Mouse (Mus musculus) induced T-regulatory cell, adult 2 months (primary cell): ENCODE data around the gene Lmna.
A peak's percentile ranks its signal among the peaks of the same experiment; 100 is the strongest.

Source experiments
- DNase-seq: peaks from one replicate; pipeline ENCODE4 v3.0.0-alpha.2; 2012; ENCODE audit warnings: low read depth

Gene Lmna

DNA sequence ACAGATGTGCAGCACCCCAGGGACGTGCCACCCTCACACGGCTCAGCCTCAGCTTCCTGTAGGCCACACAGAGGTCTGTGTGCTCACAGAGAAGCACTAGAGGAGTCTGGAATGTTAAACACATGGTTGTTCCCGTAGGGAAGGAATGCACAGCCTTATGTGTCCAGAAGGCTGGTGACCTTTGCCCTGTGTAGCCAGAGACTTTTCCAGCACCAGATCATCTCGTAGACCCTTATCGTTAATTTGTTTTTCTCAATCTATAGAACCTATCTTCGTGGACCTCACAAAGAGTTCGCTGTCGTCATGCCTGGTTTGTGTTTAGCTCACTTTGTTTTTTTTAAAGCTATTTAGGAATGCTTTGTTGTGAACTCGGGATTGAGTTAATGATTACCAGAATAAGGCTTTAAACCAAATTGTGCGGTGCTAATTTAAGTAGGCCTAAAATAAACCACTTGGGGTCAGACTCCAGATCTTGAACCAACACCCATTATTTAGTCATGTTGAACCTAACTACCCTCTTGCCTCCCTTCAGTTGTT, 38.7 kb downstream of the Lmna start:
- no peak for DNase-seq

DNA sequence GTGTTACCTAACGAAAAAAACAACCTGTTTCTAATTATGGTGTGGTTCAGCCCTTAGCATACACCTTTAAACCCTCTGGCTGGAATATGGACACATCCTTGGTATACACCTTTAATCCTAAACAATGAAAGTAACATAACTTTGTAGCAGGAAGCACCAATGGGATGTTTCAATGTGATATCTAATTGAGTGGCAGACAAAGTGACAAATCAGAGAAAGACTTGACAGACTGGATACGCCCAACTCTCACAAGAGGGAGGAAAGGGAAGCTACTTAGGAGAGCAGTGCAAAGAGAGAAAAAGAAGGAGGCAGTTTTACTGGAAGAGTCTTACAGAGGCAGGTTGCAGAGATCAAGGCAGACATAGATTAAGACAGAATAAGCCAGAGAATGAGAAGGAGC, 40.3 kb downstream of the Lmna start:
- no peak for DNase-seq

DNA sequence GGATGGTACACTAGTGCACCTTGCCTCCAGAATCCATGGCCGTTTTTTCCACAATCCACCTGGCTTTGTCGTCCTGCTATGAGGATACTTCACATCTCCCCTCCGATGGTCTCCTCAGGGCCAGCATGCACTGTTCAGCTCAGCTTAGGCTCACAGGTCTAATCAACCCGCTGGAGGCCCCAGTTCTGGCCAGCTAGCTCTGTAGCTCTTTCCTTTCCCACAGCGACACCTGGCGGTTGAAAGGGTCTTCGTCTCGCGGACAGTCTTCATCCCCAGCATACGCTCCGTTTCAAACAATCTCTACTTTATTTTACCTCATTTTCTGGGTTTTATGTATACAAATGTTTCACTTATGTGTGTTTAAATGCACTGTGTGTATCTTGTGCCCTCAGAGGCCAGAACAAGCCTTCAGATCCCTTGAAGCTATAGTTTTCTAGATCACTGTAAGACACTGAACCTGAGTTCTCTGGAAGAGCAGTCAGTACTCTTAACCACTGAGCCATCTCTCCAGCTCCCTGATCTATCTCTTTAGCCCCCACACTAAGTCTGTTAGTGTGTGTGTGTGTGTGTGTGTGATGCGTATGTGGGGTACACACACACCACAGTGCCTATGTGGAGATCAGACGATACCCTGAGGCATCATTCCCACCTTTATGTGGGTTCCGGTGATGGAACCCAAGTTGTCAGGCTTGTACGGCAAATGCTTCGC, 42.5 kb downstream of the Lmna start:
- peak; percentile 95 for DNase-seq

DNA sequence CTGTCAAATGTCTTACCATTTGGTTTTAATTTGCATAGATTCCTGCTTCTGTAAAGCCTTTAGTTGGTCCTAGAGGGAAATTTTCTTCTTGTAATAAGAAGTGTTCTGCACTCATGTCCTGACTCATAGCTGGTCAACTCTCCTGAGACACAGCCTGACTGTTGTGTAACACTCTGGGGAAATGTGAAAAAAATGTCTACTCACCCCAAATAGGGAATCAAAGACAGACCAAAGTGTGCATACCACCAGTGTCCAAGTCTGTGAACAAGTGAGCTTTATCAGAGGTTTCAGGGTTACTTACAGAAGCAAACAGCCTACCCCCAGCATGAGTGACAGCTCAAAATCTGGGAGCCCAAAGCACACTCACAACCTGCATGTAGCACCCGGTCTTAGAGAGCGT, 44.6 kb downstream of the Lmna start:
- DNase-seq = no peak

DNA sequence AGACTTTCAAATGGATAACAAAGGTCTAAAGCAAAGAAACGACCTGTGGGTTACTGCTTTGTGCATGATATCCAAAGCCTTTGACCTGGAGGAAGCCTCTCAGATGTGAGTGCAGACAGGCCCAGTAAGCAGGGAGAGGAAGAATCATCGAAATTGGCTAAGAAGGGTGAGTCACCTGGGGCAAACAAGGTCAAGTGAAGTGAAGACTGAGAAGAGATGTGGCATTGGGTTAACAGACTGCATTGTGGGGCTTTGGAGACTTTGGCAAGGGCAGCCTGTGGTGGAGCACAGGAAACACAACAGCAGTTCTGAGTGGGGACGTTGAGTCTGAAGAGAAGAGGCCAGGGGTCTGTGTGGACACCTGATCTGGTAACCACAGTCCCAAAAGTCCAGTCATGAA, 45.3 kb downstream of the Lmna start:
- DNase-seq = no peak

DNA sequence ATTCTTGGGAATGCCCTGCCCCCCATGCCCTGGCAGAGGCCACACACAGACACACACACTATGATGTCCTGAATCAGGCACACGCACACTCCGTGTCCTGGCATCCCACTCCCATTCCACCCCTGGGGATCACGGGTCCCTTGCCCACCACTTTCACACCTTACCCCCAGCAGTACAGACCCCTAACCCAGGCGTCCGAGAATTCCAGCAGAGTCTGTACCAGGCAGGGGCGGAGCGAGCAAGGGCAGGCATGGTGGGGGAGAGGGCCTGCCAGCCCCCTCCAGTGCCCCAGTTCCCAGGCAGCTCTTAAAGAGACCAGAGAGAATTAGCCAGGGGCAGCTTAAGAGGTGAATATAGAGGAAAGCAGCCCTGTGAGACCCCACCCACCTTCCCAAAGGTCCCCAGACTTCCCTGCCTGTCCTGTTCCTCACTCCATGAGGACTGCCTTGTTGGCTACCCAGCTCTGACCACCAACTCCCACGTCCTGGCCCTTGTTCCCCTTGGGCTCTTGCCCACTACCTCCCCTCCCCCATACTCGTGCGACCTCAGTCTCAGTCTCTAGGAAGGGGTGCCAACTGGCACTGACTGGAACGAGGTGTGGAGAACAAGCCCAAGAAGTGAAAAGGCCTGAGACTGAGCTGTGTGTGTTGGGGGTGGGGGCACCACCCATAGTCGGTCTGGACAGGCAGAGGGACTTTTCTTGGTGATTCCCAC, 48.6 kb downstream of the Lmna start, which contains the start of gene Sema4a:
TSS of gene Sema4a (minus strand) at position 200 of the 714 bp plus-strand sequence.
- DNase-seq = no peak

DNA sequence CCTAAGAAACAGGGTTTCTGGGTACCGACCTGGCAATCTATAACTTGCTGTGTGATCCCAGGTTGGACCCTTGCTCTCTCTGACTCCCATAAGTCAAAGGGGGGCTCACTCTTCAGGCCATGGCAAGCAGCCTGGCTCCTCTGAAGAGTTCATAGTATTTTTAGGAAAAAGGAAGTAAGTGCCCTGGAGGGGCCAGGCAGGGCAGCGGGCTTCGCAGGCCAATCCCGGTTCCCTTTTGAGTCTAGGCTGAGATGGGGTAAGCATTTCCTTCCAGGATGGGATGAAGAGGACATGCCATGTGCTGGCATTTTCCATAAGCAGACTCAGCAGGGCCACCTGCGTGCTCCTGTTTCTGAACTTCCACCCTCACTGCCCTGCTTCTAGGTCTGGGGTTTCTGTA, 49.7 kb downstream of the Lmna start:
- DNase-seq = no peak

DNA sequence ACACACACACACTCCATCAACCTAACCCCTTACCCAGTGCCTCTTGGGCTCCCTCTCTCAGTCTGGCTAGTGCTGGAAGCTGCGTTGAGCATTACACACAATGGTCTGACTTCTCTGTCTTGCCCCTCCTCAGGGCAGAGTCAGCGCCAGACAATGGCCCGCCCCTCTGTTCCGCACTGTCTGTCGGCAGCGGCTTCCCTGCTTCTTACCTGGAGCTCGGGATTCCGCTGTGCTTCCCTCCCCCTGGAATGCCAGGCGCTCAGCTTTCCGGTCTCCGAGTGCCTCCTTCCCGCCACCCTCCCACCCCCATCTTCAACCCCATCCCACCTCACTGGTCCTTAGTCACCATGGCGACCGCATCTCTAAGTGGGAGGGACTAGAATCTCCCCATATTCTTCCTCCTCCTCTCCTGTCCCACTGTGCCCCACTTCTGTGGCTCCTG, 51.0 kb downstream of the Lmna start:
- DNase-seq = no peak

DNA sequence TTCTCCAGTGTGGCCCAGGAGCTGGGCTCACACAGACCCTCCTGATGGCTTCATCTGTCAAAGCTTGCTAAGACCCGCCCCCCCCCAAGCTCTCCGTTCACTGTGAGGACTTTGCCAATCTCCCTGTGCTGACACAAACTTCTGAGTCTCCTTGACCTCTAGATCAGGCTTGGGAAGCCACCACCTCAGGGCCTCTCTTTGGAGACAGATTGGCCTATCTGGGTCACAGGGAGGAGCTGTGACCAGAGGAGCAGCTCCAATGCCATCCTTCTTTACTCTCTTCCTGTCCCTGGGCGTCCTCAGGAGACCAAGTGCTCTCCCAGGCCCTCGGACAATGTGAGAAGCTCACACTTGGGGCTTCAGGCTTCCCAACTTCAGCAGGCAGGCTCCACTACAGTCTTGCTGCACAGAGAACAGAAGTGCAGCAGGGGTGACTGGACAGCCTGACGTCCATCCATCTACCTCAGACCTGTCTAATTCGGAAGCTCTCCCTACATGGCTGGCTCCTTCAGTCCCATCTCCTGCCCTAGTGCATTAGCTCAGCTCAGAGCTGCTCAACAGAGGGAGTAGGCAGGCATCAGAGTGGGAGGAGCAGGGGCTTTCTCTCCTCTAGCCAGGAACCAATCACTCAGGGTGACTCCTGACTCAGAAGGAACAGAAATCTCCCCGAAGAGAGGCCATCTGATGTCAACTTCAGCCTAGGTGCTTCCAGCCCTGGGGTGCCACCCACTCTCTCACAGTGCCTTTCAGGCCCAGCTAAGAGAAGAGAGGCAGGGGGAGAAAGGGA, 52.8 kb downstream of the Lmna start:
- DNase-seq = peak; percentile 73

DNA sequence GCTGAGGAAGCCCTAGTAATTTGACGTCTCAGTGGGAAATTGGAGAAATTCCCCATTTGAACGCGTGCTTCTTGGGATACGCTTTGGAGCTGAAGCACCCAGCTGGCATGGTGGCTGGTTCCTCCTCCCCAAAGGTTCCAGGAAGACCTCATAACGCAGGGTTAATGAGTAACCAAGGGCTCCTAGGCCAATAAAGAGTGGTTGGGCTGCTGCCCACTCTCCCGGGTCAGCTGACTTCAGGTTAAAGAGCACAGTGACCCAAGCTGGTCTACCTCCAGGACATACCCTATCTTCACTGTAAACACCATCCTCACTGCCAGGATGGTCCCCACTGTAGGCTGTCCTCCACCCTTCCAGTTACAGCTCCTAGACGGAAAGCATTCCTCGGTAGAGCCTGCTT, 53.4 kb downstream of the Lmna start:
- DNase-seq = no peak

DNA sequence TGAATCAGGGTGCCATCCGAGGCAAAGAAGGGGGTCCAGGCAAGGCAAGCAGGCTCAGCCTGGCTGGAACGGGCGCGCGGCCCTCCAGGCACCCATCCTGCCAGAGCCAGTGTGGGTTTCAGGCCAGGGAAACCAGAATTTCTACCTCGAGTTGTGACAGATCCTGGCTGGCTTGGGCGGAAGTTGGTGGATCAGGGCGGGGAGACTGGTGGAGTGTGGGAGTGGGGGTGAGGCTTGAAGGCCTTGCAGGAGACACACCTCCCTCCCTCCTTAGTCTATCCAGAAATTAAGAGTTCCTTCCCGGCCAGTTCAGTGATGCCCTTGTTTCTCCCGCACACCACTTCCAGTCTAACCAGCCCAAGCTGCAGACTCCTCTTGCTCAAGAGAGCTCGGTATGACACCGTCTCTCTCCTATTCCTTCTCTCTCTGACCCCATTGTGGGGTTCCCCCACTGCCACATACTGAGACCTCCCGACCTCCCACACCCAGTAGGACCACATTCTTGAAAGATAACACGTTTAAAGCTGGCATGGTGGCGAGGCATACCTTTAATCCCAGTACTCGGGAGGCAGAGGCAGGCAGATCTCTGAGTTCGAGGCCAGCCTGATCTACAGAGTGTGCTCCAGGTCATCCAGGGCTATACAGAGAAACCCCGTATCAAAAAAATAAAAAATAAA, 54.0 kb downstream of the Lmna start:
- DNase-seq = no peak

DNA sequence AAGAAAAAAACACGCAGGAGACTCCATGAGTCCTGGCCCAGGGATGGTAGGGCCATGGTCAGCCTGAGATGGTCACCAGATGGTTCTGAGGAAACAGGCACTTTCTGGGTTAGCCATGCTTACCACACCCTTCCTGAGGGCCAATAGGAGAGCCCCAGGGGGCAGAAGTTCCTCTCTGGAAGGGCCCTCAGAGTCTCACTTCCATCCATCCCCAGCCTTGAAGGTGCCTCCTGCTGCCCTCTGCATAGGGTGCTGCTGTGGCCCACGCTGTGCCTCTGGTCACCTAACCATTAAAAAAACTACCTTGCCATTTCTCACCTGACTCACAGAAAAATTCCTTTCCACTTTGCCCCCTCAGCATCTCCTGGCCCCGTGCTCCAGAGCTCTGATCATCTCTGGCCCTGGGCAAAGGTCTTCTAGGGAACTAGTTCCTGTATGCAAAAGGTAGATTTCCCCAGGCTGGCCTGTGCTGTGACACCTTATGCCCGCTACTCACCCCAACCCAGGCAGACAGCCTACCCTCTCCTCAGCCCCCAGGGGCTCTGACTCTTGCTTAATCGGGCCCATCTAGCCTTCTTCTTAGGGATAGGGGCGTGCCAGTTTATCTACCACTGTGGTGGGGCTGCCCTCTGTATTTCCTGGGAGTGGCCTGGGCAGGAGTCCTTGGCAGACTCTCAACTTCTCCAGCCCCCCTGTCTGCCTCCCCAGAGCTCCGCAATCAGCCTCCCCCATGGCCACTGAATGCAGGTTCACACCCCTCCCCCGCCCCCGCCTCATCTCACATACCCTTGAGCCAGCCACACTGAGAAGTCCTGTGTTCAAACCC, 54.8 kb downstream of the Lmna start:
- DNase-seq = peak; percentile 60

DNA sequence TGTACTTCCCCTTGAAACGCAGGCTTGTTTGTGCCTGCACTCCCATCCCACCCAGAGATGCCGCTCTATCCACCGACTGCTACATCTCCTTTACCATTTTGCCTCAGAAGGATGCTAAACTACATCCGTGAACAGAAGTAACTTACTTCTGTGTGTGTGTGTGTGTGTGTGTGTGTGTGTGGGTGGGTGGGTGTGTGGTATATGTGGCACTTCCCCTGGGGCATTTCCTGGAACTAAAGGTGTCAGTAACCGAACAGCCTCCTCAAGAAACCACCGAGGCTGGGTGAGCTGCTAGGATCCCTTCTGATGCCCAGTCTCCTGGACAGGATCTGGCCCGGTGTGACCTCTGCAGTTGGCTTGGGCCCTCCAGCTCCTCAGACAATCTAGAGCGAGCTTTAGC, 55.8 kb downstream of the Lmna start:
- DNase-seq = peak; percentile 83

DNA sequence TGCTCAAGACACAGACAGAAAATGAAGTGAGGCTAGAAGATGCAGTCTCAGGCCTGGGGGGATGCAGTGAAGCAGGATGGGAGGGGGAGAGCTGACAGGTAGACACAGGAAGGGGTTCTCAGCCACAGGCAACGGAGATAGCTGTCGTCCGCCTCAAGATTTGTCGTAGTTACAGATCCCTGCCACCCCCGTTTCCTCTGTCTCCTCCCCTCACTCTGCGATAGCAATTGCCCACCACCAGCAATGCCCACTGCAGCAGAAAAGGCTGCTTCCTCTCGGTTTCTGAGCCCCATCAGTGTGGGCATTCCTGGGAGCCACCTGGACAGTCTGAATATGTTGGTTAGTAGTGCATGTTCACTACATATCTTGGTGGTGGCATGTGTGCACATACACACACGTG, 56.4 kb downstream of the Lmna start:
- peak; percentile 81 for DNase-seq

DNA sequence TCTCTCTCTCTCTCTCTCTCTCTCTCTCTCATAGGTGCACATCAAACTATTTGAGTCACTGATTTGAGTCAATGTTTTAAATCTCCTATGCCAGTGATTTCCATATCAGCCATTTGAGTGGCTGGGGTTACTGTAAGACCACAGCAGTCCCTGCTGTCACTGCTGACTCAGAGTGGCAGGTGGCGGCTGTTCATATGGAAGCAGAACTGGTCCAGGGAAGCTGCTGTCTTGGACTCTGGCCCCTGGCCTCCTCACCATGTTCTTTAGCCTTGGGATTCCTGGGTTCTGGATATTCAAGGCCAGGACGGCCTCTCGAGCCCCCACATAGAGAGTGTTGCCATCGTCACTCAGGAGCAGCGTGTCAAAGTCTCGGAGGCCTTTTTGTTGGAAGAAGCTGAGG, 57.0 kb downstream of the Lmna start:
- no peak for DNase-seq

DNA sequence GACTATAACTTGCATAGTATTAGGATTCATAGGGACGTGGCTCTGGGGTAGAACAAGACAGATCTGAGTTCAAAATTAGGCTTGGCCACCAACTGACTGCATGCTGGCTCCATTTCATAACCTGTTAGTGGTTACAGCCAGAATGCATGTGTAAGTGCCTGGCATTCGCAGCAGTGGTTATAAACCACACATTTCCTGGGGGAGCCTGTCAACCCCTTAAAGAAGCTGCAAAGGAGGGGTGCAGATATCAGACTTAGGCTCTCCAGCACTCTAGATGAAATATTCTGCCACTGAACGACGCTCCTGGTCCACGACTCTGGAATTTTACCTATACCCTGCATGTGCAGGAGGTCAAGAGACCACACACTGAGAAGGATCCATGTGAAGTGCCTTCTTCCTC, 57.5 kb downstream of the Lmna start:
- DNase-seq = peak; percentile 63

DNA sequence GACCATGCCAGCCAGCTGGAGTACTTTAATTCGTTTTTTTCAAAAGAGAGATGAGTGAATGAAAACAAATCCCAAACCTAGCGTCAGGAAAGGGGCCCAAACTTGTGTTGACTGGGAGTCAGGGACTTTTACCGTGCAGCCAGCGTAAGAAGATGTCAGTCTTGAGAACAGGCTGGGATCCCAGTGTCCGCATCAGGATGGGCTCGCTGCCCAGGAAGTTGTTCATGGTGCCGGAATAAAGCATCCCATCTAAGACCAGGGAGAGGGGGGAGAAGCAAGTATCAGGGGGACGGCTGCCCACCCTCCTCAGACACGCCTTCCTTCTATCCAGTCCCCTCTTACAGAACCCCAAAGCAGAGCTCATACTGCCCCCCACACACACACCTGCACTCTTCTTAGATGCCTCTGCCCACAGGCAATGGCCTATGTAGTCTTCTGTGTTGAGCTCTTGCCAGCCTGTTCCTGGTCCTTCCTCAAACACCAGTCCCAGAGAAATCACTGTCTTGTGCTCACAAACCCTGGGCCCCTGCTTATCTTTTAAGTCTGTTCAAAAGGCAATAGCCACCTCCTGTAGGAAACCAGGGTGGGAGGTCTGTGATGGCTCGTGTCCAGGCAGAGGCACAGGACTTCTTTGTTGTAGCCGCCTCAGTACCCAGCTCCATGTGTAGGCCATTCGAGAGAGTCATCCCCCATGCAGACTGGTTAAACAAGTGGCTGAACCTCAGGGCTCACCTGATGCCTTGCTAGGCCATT, 59.2 kb downstream of the Lmna start:
- no peak for DNase-seq

DNA sequence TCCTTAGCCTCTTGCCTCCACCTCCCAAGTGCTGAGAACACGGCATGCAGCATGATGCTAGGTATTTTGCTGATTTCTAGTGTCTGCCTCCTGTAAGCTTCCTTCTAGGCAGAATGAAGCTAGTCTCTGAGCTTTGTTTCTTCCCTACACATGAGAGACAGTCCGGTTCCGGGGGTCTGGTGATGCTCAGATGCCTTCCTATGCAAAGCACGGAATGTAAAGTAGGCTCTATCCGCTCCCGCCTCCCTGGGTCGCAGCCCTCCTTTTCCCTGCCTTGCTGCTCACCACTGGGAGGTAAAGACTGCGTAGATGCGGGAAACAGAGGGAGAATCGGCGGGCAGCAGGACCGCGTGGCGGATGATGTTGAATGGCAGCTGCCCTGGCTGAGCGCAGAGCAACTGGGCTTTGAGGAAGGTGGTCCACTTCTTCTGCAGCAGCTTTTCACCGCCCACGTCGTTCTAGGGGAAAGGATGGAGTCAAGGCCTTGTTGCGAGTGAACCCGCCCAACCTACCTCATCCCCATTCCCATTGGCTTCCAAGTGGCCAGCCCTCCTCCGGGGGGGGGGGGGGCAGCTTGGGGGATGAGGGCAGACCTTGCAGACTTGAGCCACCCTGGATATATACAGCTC, 60.2 kb downstream of the Lmna start:
- DNase-seq = no peak

DNA sequence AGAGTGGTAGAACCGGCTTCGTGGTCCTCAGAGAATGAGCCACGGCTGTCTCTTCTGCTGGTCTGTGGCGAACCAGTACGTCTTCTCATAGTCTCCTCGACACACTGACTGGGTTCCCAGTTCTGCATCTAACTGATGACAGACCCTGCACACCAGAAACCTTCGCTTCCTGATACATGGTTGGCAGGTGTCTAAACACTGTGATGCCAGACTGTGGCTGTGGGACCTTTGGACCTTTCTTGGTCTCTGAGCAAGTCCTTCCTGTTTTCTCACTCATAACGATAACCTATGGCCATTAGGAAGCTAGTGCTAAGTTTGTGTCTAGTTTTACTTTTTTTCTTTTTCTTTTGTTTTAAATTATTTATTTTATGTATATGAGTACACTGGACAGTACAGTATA, 61.3 kb downstream of the Lmna start:
- no peak for DNase-seq

DNA sequence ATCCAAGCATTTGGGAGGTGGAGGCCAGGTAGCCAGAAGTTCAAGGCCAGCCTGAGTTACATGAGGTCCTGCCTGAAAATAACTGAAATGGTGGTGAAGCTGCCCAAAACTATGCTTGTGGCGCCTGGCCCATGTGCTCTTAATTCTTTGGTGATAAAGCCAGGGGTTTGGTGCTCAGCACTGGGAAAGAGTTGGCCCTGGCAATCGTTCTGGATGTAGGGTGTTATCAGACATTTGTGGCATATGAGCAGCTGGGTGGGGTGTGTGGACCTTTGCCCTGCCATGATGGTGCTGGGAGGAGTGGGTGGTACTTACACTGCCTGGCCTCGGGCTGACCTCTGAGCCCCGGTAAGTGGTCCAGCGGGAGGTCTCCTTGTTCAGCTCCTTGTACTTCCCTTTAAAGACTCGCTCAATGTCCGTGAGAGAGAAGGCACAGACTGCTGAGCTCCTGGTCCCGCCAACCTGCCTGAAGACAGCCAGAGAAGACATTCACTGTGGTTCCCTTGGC, 62.0 kb downstream of the Lmna start:
- DNase-seq = no peak
